Mouse (Mus musculus) intestine, postnatal 0 days (tissue): ENCODE results near the gene Smarcc2. TPM values are rescaled to one million over a fixed set of nuclear protein-coding genes. Genes with fewer than 3 reads are reported as not detected.
"Not testable (repeated sequence)": the region's sequence is repeated elsewhere in the genome, so short reads cannot be mapped to it uniquely, and the experiment has no call there.

ENCODE experiments used
- ATAC-seq: fragments of 200-750 bp; cut with Nextera tagmentation; 2 replicates; pipeline ENCODE4 v1.8.0; 2017; ENCODE audit warnings: mild to moderate bottlenecking, moderate TSS enrichment, moderate library complexity
- H3K27ac ChIP-seq: fragments of 300-500 bp; sonication (generic); 2 replicates; pipeline ENCODE4 v1.5.1; 2014; ENCODE audit warnings: mild to moderate bottlenecking, low read depth, low read length, moderate library complexity
- H3K27me3 ChIP-seq: fragments of 300-500 bp; sonication (generic); replicated peaks from 2 replicates; pipeline ENCODE4 v1.6.1; 2014; ENCODE audit warnings: low read length, mixed read lengths; ENCODE audit not compliant: control insufficient read depth, insufficient read depth
- H3K36me3 ChIP-seq: fragments of 300-500 bp; sonication (generic); 2 replicates; pipeline ENCODE4 v1.6.1; 2014; ENCODE audit warnings: mild to moderate bottlenecking, moderate library complexity; ENCODE audit not compliant: control insufficient read depth, insufficient read depth
- H3K4me1 ChIP-seq: fragments of 300-500 bp; sonication (generic); replicated peaks from 2 replicates; pipeline ENCODE4 v1.6.1; 2014; ENCODE audit warnings: antibody characterized with exemption, low read length, mixed read lengths; ENCODE audit not compliant: control insufficient read depth, insufficient read depth
- H3K4me2 ChIP-seq: fragments of 300-500 bp; sonication (generic); replicated peaks from 2 replicates; pipeline ENCODE4 v1.6.1; 2014; ENCODE audit warnings: low read depth, mild to moderate bottlenecking, moderate library complexity
- H3K4me3 ChIP-seq: fragments of 300-500 bp; sonication (generic); 2 replicates; pipeline ENCODE4 v1.5.1; 2014; ENCODE audit warnings: low read depth, low read length
- H3K9ac ChIP-seq: fragments of 300-500 bp; sonication (generic); 2 replicates; pipeline ENCODE4 v1.6.1; 2014; ENCODE audit warnings: mild to moderate bottlenecking, low read depth, low read length
- H3K9me3 ChIP-seq: fragments of 300-500 bp; sonication (generic); 2 replicates; pipeline ENCODE4 v1.6.1; 2016; ENCODE audit warnings: mixed run types; ENCODE audit not compliant: control insufficient read depth
- CTCF ChIP-seq: sonication (generic); IDR thresholded peaks from 2 replicates; pipeline ENCODE4 v1.5.1; 2016; ENCODE audit warnings: low read depth, mild to moderate bottlenecking, control low read depth, antibody characterized with exemption, moderate library complexity
- WGBS: fragments of 180-500 bp; shearing (Covaris S2); extraction: QIAGEN DNeasy Blood & Tissue Kit; methylation state at CpG from one replicate; pipeline ENCODE4 v1.1.7; 2014; 5-methylcytosine and 5-hydroxymethylcytosine counted together
- polyA plus RNA-seq: library from polyadenylated mRNA; unstranded; fragments of >200 nt; fragmentation: Nextera tagmentation; extraction: Ambion mirVana; gene quantifications from 2 replicates; pipeline ENCODE4 v1.2.1, GENCODE M21; 2015

Smarcc2 gene
- polyA plus RNA-seq, 1 experiment from 2014 or later: 31.6 TPM

DNA sequence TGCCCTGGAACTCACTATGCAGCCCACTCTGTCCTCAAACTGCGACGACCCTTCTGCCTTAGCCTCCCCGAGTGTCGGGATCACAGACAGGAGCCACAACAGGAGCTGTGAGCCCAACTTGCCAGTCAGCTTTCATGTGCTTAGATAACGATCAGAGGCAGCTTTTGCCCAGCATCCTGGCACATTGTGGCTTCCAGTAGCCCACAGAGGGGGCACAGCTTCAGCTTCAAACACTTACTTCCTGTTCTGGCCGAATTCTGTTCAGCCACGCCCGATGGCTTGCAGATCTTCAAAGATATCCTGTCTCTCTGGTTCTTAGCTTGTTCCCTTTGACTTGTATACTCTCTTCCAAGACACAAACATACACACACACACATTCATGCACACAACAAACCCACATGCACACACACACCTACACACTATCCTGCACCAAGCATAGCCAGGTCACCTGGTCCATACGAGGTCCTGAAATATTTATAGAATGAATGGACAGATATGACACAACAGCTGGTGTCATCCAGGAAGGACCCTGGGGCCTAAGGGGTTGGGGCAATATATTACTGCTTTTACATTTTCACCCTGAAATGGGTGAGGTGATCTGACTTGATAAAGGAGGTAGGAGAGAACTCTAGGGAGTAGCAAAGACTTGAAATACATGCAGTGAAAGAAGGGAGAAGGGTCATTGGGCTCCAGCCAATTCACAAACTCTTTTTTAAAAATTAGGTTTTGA lies 45.8 kb downstream of the Smarcc2 start:
- H3K9ac ChIP-seq: no peak overlapping the region
- ATAC-seq: no peak
- WGBS: 48% methylated on average over 9 of the region's 9 CpGs
- no peaks in the 10 kb centered on the region; the same call in 1 of the 2 replicates for H3K4me1 ChIP-seq
- no peak for TF ChIP-seq CTCF
- H3K4me2 ChIP-seq: no peak overlapping the region
- H3K36me3 ChIP-seq: 0 out of 2 replicates have a peak, but pooled peaks cover 3% of the 10 kb centered on the region
- no peak overlapping the region for H3K4me3 ChIP-seq
- H3K27ac ChIP-seq: peak overlapping the region; percentile 3; the same call in 1 of the 2 replicates
- no peaks in the 10 kb centered on the region for H3K27me3 ChIP-seq
- no peaks in the 10 kb centered on the region for H3K9me3 ChIP-seq

DNA sequence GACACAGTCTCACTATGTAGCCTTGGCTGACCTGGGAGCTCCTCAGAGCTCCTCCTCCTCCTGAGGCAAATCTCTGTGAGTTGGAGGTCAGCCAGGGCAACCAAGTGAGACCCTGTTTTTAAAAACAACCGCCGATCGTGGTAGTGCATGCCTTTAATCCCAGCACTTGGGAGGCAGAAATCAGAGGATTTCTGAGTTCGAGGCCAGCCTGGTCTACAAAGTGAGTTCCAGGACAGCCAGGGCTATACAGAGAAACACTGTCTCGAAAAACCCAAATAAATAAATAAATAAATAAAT lies 46.3 kb downstream of the Smarcc2 start:
- H3K4me1 ChIP-seq, H3K36me3 ChIP-seq, H3K4me2 ChIP-seq, H3K27ac ChIP-seq, ATAC-seq, H3K4me3 ChIP-seq, H3K9ac ChIP-seq, H3K27me3 ChIP-seq, H3K9me3 ChIP-seq: not testable (repeated sequence)
- WGBS: 87% methylated on average over 5 of the region's 5 CpGs

DNA sequence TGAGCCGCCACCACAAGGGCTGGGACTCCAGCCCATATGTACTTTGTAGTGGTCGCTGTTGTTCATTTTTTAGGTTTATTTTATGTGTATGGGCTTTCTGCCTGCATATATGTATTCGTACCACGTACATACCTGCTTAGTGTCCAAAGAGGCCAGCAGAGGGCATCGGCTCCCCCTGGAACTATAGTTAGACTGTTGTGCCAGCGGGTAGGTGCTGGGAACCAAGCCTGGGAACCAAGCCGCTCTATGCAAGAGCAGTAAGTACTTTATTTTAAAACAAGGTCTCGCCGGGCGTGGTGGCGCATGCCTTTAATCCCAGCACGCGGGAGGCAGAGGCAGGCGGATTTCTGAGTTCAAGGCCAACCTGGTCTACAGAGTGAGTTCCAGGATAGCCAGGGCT lies 46.9 kb downstream of the Smarcc2 start:
- no peak for ATAC-seq
- no peak overlapping the region for H3K4me3 ChIP-seq
- WGBS: 98% methylated on average over 14 of the region's 14 CpGs
- no peak overlapping the region for H3K4me2 ChIP-seq
- H3K9ac ChIP-seq: no peak overlapping the region
- H3K9me3 ChIP-seq: no peaks in the 10 kb centered on the region
- TF ChIP-seq CTCF: peak; percentile 37
- H3K27ac ChIP-seq: no peak overlapping the region
- no peaks in the 10 kb centered on the region for H3K27me3 ChIP-seq
- H3K4me1 ChIP-seq: no peaks in the 10 kb centered on the region; the same call in 1 of the 2 replicates
- 0 out of 2 replicates have a peak, but pooled peaks cover 8% of the 10 kb centered on the region for H3K36me3 ChIP-seq

DNA sequence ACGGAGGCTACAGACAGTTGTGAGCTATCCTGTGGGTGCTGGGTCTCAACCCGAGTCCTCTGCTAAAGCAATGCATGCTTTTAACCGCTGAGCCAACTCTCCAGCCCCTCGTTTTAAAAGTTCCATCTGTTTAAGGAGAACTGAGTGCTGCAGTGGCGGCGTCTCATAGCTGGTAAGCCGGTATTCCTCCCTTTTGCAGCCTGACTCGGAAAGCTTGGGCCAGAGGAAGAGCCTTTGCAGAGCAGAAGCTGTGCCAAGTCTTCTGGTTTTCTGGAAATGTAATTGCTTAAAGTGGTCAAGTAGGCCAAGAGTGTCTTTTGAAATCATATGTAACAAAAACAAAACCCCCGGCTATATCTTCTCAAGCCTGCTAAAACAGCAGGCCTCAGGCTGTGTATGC lies 49.2 kb downstream of the Smarcc2 start:
- Histone ChIP-seq H3K4me1 (no peaks in the 10 kb centered on the region; the same call in 1 of the 2 replicates), H3K36me3 (peaks cover 29% of the 10 kb centered on the region), H3K4me3 (no peak overlapping the region), H3K27ac (no peak overlapping the region), H3K27me3 (no peaks in the 10 kb centered on the region), H3K9me3 (no peaks in the 10 kb centered on the region), H3K9ac (no peak overlapping the region), H3K4me2 (no peak overlapping the region)
- TF ChIP-seq CTCF: no peak
- no peak for ATAC-seq
- WGBS: 66% methylated on average over 9 of the region's 9 CpGs

DNA sequence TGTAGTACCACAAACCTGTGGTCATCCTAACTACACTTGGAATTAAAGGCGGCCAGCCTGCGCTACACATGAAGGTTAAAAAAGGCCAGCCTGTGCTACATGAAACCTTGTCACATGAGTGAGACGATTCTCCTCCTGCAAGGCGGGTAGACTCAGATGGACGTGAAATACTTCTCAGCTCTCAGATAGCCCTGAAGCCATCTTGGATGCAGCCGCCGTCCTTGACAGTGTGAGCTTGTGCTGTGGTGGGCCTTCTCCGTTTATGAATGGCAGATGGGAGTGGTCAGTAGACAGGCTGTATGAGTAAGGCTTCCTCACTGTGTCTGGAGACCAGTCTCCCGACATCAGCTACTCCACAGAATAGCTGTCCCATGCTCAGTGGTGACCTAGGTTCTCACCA lies 50.2 kb downstream of the Smarcc2 start:
- Histone ChIP-seq H3K36me3 (peaks cover 36% of the 10 kb centered on the region), H3K4me3 (no peak overlapping the region), H3K4me1 (no peaks in the 10 kb centered on the region; the same call in 1 of the 2 replicates), H3K9me3 (no peaks in the 10 kb centered on the region), H3K27me3 (no peaks in the 10 kb centered on the region), H3K9ac (no peak overlapping the region), H3K4me2 (no peak overlapping the region), H3K27ac (no peak overlapping the region)
- WGBS: 87% methylated on average over 9 of the region's 9 CpGs
- no peak for ATAC-seq
- no peak for TF ChIP-seq CTCF

DNA sequence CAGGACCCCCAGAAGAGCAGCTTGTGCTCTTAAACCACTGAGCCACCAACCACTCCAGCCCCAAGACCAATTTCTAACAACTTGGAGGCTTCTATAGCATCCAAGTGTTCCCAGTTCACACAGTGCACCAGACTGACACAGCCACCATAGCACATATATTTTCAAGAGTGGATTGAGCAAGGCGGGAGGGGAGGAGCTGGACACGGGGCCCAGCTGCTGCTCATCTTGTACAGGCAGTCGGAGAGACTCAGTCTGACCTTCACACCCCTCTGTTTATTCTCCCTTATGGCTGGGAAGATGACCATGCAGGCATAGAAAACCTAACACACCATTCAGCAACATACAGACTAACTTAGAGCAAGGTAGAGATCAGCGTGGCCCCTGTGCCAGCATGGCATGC lies 50.8 kb downstream of the Smarcc2 start:
- no peaks in the 10 kb centered on the region for H3K9me3 ChIP-seq

More for the DNA sequence above, 50.8 kb downstream of the Smarcc2 start:
- WGBS: 62% methylated on average over 4 of the region's 4 CpGs
- no peak for TF ChIP-seq CTCF
- H3K36me3 ChIP-seq: peaks cover 36% of the 10 kb centered on the region
- H3K4me2 ChIP-seq: no peak overlapping the region
- H3K4me1 ChIP-seq: no peaks in the 10 kb centered on the region; the same call in 1 of the 2 replicates
- no peak for ATAC-seq
- H3K27me3 ChIP-seq: no peaks in the 10 kb centered on the region
- no peak overlapping the region for H3K4me3 ChIP-seq
- H3K27ac ChIP-seq: peak overlapping the region; percentile 8; the same call in 1 of the 2 replicates
- H3K9ac ChIP-seq: no peak overlapping the region
